Mouse (Mus musculus) retina, postnatal 7 days (tissue): ENCODE measurements at regions not wholly inside any gene's neighbourhood (a gene's known extent, or its start where the extent isn't known, plus 50 kb on each side); places are given as distances from the start of the nearest gene placed in this dataset.

Experiments
- DNase-seq: peaks from one replicate; pipeline ENCODE4 v3.0.0-alpha.2; 2012; ENCODE audit warnings: low read depth, low spot score

GRCm38 (mm10) chr12:5566231-5566630, 190.7 kb upstream of the Klhl29 start:
- no peak for DNase-seq

GRCm38 (mm10) chr12:5552607-5553006, 177.1 kb upstream of the Klhl29 start:
- no peak for DNase-seq

- no peak for DNase-seq
Observed at GRCm38 (mm10) chr12:5551901-5552300, 176.4 kb upstream of the Klhl29 start.

GRCm38 (mm10) chr12:5549796-5550195, 174.3 kb upstream of the Klhl29 start:
- DNase-seq, result no peak

GRCm38 (mm10) chr12:5547698-5548097, 172.2 kb upstream of the Klhl29 start:
- no peak for DNase-seq

GRCm38 (mm10) chr12:5542701-5543100, 167.2 kb upstream of the Klhl29 start:
- no peak for DNase-seq

- DNase-seq, result no peak
Observed at GRCm38 (mm10) chr12:5496299-5496698, 120.8 kb upstream of the Klhl29 start.

- DNase-seq, result no peak
Observed at GRCm38 (mm10) chr12:5494657-5495512, 119.4 kb upstream of the Klhl29 start.

GRCm38 (mm10) chr12:5464250-5464899, 88.9 kb upstream of the Klhl29 start:
- no peak for DNase-seq

GRCm38 (mm10) chr12:5453157-5453556, 77.7 kb upstream of the Klhl29 start:
- DNase-seq, result no peak

- DNase-seq, result no peak
Observed at GRCm38 (mm10) chr12:5443730-5444129, 68.2 kb upstream of the Klhl29 start.

- DNase-seq, result no peak
Observed at GRCm38 (mm10) chr12:5443091-5443531, 67.6 kb upstream of the Klhl29 start.

- DNase-seq, result no peak
Observed at GRCm38 (mm10) chr12:5442679-5443078, 67.2 kb upstream of the Klhl29 start.

GRCm38 (mm10) chr12:5440482-5440881, 65.0 kb upstream of the Klhl29 start:
- DNase-seq, result no peak

GRCm38 (mm10) chr12:5435876-5436275, 60.4 kb upstream of the Klhl29 start:
- no peak for DNase-seq

GRCm38 (mm10) chr12:5434060-5434459, 58.6 kb upstream of the Klhl29 start:
- DNase-seq, result no peak

- DNase-seq, result no peak
Observed at GRCm38 (mm10) chr12:5432688-5433087, 57.2 kb upstream of the Klhl29 start.

- DNase-seq, result no peak
Observed at GRCm38 (mm10) chr12:5428733-5429132, 53.3 kb upstream of the Klhl29 start.
